Mouse (Mus musculus) forebrain, embryonic 10.5 days (tissue): ENCODE measurements around the gene Efcc1. TPM values are rescaled to one million over a fixed set of nuclear protein-coding genes. Genes with fewer than 3 reads are reported as not detected.

ENCODE experiments used
- DNase-seq: peaks from one replicate; pipeline ENCODE4 v3.0.0-alpha.2; 2017; ENCODE audit warnings: low spot score; ENCODE audit errors: extremely low spot score
- H3K27ac ChIP-seq: fragments of 300-500 bp; sonication (generic); 2 replicates; pipeline ENCODE4 v1.5.1; 2016; ENCODE audit warnings: mild to moderate bottlenecking
- H3K27me3 ChIP-seq: fragments of 300-500 bp; sonication (generic); 2 replicates; pipeline ENCODE4 v1.6.1; 2016; ENCODE audit warnings: mild to moderate bottlenecking; ENCODE audit not compliant: poor library complexity, severe bottlenecking
- H3K36me3 ChIP-seq: fragments of 300-500 bp; sonication (generic); replicated peaks from 2 replicates; pipeline ENCODE4 v1.6.1; 2016; ENCODE audit warnings: mild to moderate bottlenecking, moderate library complexity
- H3K4me1 ChIP-seq: fragments of 300-500 bp; sonication (generic); 2 replicates; pipeline ENCODE4 v1.6.1; 2016
- H3K4me3 ChIP-seq: fragments of 300-500 bp; sonication (generic); 2 replicates; pipeline ENCODE4 v1.5.1; 2016; ENCODE audit warnings: mild to moderate bottlenecking, moderate library complexity
- H3K9me3 ChIP-seq: fragments of 300-500 bp; sonication (generic); 2 replicates; pipeline ENCODE4 v1.6.1; 2016; ENCODE audit warnings: mild to moderate bottlenecking, moderate library complexity
- WGBS: fragments of 180-500 bp; shearing (Covaris S2); methylation state at CpG from one replicate; pipeline ENCODE4 v1.1.7; 2016; 5-methylcytosine and 5-hydroxymethylcytosine counted together
- polyA plus RNA-seq: library from polyadenylated mRNA; unstranded; fragments of >200 nt; fragmentation: Nextera tagmentation; extraction: Ambion mirVana; gene quantifications from 2 replicates; pipeline ENCODE4 v1.2.1, GENCODE M21; 2016

Efcc1 gene
- polyA plus RNA-seq, 1 experiment from 2014 or later, result 0.84 TPM

DNA sequence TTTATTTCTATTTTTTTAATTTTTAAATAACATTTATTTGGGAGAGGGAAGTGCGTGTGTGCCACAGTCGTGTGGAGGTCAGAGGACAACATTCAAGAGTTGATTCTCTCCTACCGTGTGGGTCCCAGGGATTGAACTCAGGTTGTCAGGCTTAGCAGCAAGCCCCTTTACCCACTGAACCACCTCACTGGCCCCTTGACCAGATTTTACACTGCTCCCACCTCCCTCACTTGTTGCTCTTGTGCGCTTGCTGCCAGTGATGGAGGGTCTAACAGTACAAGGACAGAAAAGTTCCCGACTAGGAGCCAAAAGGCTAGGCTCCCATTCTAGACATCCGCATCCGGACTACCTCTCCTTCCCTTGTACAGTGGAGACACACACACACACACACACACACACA is 74.8 kb downstream of the Efcc1 start:
- Histone ChIP-seq H3K4me3 (no peak overlapping the region), H3K27ac (no peak overlapping the region), H3K27me3 (peaks cover 10% of the 10 kb centered on the region; the same call in 1 of the 2 replicates), H3K36me3 (0 out of 2 replicates have a peak, but pooled peaks cover 5% of the 10 kb centered on the region), H3K4me1 (peaks cover 7% of the 10 kb centered on the region), H3K9me3 (no peaks in the 10 kb centered on the region)
- no peak for DNase-seq
- 95% methylated on average over 7 of the region's 7 CpGs for WGBS

Other genes with a start within 250 kb of the Efcc1 start
- gene Arhgap25, start 197.6 kb upstream of the Efcc1 start, polyA plus RNA-seq, result 1.9 and 2.0 TPM in 2 replicates
- 2.3 and 3.2 TPM in 2 replicates for gene Prokr1, start 140.1 kb upstream of the Efcc1 start, polyA plus RNA-seq
- gene Aplf, start 58.7 kb upstream of the Efcc1 start, polyA plus RNA-seq, result 12.9 and 13.0 TPM in 2 replicates
- 2.5 and 3.2 TPM in 2 replicates for gene Gp9, start 47.2 kb downstream of the Efcc1 start, polyA plus RNA-seq
- 4.6 and 6.6 TPM in 2 replicates for gene Rab43, start 81.3 kb downstream of the Efcc1 start, polyA plus RNA-seq
- gene Gm45140, start 104.9 kb downstream of the Efcc1 start, polyA plus RNA-seq, result 2.1 TPM in 2 replicates
- gene Isy1, start 107.9 kb downstream of the Efcc1 start, polyA plus RNA-seq, result 76.4 and 78.6 TPM in 2 replicates
- gene Cnbp, start 120.2 kb downstream of the Efcc1 start, polyA plus RNA-seq, result 1,473 and 1,500 TPM in 2 replicates
- 152 and 155 TPM in 2 replicates for gene Copg1, start 156.9 kb downstream of the Efcc1 start, polyA plus RNA-seq
- gene Hmces, start 183.1 kb downstream of the Efcc1 start, polyA plus RNA-seq, result 61.5 and 65.3 TPM in 2 replicates